Mouse (Mus musculus): ENCODE data around the gene Ncam1. TPM values are rescaled to one million over a fixed set of nuclear protein-coding genes. Genes with fewer than 3 reads are reported as not detected.

Ncam1 gene
- polyA plus RNA-seq, 1 experiment from 2014 or later = 646 TPM

DNA sequence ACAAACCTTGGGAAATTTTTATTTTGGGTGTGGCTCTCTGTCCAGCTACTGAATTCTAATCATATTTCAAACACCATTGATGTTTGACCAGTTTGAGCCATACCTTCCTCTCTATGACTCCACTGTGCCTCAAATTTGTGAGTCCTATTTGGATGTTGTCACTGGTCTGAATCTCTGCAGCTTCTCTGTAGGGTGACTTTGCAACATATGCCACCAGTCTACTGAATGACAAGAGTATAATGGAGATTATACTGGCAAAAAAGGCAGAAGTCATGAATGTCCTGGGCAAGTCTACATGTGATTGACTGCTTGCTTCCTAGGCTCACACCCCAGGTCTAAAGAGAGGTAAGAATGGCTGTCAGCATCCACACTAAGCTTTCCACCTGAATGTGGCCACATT is 186.3 kb downstream of the Ncam1 start:
- Histone ChIP-seq H3K36me3 (ENCODE audit: control insufficient read depth, insufficient read depth, low read length) (no peaks in the 10 kb centered on the region; the same call in 1 of the 2 replicates), H3K4me2 (ENCODE audit: low read length) (no peak overlapping the region), H3K27ac (ENCODE audit: low read length) (no peak overlapping the region), H3K9me3 (replicated peaks; ENCODE audit: control insufficient read depth, low read length, poor library complexity, severe bottlenecking) (no peaks in the 10 kb centered on the region), H3K9ac (ENCODE audit: low read depth, low read length) (no peak overlapping the region), H3K27me3 (ENCODE audit: control insufficient read depth, insufficient read depth, low read depth, low read length) (no peaks in the 10 kb centered on the region), H3K4me3 (ENCODE audit: low read depth, low read length) (no peak overlapping the region), H3K4me1 (ENCODE audit: control insufficient read depth, insufficient read depth, low read length) (peaks cover 20% of the 10 kb centered on the region)
- no peak for ATAC-seq

GRCm38 (mm10) chr9:49608191-49608590 is 190.5 kb downstream of the Ncam1 start:
- Histone ChIP-seq H3K27me3 (ENCODE audit: control insufficient read depth, insufficient read depth, low read depth, low read length) (no peaks in the 10 kb centered on the region), H3K9me3 (replicated peaks; ENCODE audit: control insufficient read depth, low read length, poor library complexity, severe bottlenecking) (no peaks in the 10 kb centered on the region), H3K4me3 (ENCODE audit: low read depth, low read length) (no peak overlapping the region), H3K36me3 (ENCODE audit: control insufficient read depth, insufficient read depth, low read length) (no peaks in the 10 kb centered on the region), H3K9ac (ENCODE audit: low read depth, low read length) (no peak overlapping the region), H3K4me1 (ENCODE audit: control insufficient read depth, insufficient read depth, low read length) (peaks cover 40% of the 10 kb centered on the region), H3K4me2 (ENCODE audit: low read length) (no peak overlapping the region), H3K27ac (ENCODE audit: low read length) (no peak overlapping the region)
- no peak for ATAC-seq
- 79% methylated on average over 2 of the region's 2 CpGs for WGBS

DNA sequence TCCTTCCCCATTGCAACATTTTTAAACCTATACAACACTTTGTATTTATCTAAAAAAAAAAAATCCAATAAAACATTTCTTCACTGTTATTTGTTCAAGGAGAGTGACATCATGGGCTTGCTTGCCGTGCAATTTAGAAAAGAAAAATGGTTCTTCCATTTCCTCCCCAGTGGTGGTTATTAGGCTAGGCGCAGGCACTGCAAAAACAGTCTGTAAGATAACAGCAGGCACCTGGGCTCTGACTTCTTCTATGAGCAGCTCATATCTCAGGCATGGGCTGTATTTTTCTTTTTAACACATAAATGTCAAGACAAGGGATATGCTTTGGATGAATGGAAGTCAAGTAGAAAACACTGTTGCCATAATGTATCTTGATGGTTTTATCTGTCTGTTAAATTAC is 192.0 kb downstream of the Ncam1 start:
- H3K9ac ChIP-seq (ENCODE audit: low read depth, low read length) = no peak overlapping the region
- H3K27me3 ChIP-seq (ENCODE audit: control insufficient read depth, insufficient read depth, low read depth, low read length) = no peaks in the 10 kb centered on the region
- no peaks in the 10 kb centered on the region for H3K36me3 ChIP-seq (ENCODE audit: control insufficient read depth, insufficient read depth, low read length)
- no peak overlapping the region for H3K4me3 ChIP-seq (ENCODE audit: low read depth, low read length)
- WGBS = 13% methylated on average over 2 of the region's 2 CpGs
- ATAC-seq = no peak
- peaks cover 42% of the 10 kb centered on the region for H3K4me1 ChIP-seq (ENCODE audit: control insufficient read depth, insufficient read depth, low read length)
- H3K27ac ChIP-seq (ENCODE audit: low read length) = peak overlapping the region; percentile 64
- H3K9me3 ChIP-seq (replicated peaks; ENCODE audit: control insufficient read depth, low read length, poor library complexity, severe bottlenecking) = no peaks in the 10 kb centered on the region
- peak overlapping the region; percentile 32 for H3K4me2 ChIP-seq (ENCODE audit: low read length)

- Histone ChIP-seq H3K9me3 (replicated peaks; ENCODE audit: control insufficient read depth, low read length, poor library complexity, severe bottlenecking) (no peaks in the 10 kb centered on the region), H3K9ac (ENCODE audit: low read depth, low read length) (no peak overlapping the region), H3K27me3 (ENCODE audit: control insufficient read depth, insufficient read depth, low read depth, low read length) (no peaks in the 10 kb centered on the region), H3K4me1 (ENCODE audit: control insufficient read depth, insufficient read depth, low read length) (peaks cover 46% of the 10 kb centered on the region), H3K27ac (ENCODE audit: low read length) (peak overlapping the region; percentile 64), H3K36me3 (ENCODE audit: control insufficient read depth, insufficient read depth, low read length) (no peaks in the 10 kb centered on the region), H3K4me2 (ENCODE audit: low read length) (peak overlapping the region; percentile 32), H3K4me3 (ENCODE audit: low read depth, low read length) (no peak overlapping the region)
- ATAC-seq = peak; percentile 75
- WGBS = 6% methylated on average over 5 of the region's 5 CpGs
Observed at GRCm38 (mm10) chr9:49606317-49606716, 192.4 kb downstream of the Ncam1 start.

GRCm38 (mm10) chr9:49605791-49606190 is 192.9 kb downstream of the Ncam1 start:
- no peak for ATAC-seq
- Histone ChIP-seq H3K9me3 (replicated peaks; ENCODE audit: control insufficient read depth, low read length, poor library complexity, severe bottlenecking) (no peaks in the 10 kb centered on the region), H3K4me2 (ENCODE audit: low read length) (peak overlapping the region; percentile 32; the same call in 1 of the 2 replicates), H3K9ac (ENCODE audit: low read depth, low read length) (no peak overlapping the region), H3K27me3 (ENCODE audit: control insufficient read depth, insufficient read depth, low read depth, low read length) (no peaks in the 10 kb centered on the region), H3K36me3 (ENCODE audit: control insufficient read depth, insufficient read depth, low read length) (no peaks in the 10 kb centered on the region), H3K27ac (ENCODE audit: low read length) (peak overlapping the region; percentile 64), H3K4me3 (ENCODE audit: low read depth, low read length) (no peak overlapping the region), H3K4me1 (ENCODE audit: control insufficient read depth, insufficient read depth, low read length) (peaks cover 49% of the 10 kb centered on the region)
- WGBS = 43% methylated on average over 4 of the region's 4 CpGs

DNA sequence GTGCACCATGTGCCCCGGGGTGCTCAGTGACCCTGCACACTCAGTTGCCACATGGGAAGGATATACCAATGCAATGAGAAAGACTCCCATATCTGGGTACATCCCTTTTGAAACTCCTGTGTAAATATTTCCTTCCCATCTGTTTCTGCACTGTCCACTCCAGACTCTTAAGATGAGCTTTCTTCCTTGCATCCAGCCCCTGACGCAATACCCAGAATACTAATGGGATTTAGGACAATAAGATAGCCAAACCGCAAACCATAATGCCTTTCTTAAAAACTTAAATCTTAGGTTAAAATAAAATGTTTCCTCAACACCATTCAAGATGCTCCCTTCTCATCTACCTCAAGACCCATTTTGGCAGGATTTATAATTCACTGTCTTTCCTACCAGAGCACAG is 193.4 kb downstream of the Ncam1 start:
- Histone ChIP-seq H3K9me3 (replicated peaks; ENCODE audit: control insufficient read depth, low read length, poor library complexity, severe bottlenecking) (no peaks in the 10 kb centered on the region), H3K36me3 (ENCODE audit: control insufficient read depth, insufficient read depth, low read length) (no peaks in the 10 kb centered on the region), H3K4me1 (ENCODE audit: control insufficient read depth, insufficient read depth, low read length) (peaks cover 49% of the 10 kb centered on the region), H3K9ac (ENCODE audit: low read depth, low read length) (no peak overlapping the region), H3K4me3 (ENCODE audit: low read depth, low read length) (no peak overlapping the region), H3K27ac (ENCODE audit: low read length) (no peak overlapping the region), H3K4me2 (ENCODE audit: low read length) (no peak overlapping the region), H3K27me3 (ENCODE audit: control insufficient read depth, insufficient read depth, low read depth, low read length) (no peaks in the 10 kb centered on the region)
- ATAC-seq = no peak
- WGBS = 82% methylated on average over 3 of the region's 3 CpGs

- Histone ChIP-seq H3K9ac (ENCODE audit: low read depth, low read length) (no peak overlapping the region), H3K27ac (ENCODE audit: low read length) (peak overlapping the region; percentile 45), H3K4me2 (ENCODE audit: low read length) (no peak overlapping the region), H3K27me3 (ENCODE audit: control insufficient read depth, insufficient read depth, low read depth, low read length) (no peaks in the 10 kb centered on the region), H3K4me1 (ENCODE audit: control insufficient read depth, insufficient read depth, low read length) (peaks cover 31% of the 10 kb centered on the region), H3K36me3 (ENCODE audit: control insufficient read depth, insufficient read depth, low read length) (no peaks in the 10 kb centered on the region), H3K4me3 (ENCODE audit: low read depth, low read length) (no peak overlapping the region), H3K9me3 (replicated peaks; ENCODE audit: control insufficient read depth, low read length, poor library complexity, severe bottlenecking) (no peaks in the 10 kb centered on the region)
- no peak for ATAC-seq
- WGBS = 59% methylated on average over 4 of the region's 4 CpGs
Observed at GRCm38 (mm10) chr9:49601215-49601614, 197.5 kb downstream of the Ncam1 start.

DNA sequence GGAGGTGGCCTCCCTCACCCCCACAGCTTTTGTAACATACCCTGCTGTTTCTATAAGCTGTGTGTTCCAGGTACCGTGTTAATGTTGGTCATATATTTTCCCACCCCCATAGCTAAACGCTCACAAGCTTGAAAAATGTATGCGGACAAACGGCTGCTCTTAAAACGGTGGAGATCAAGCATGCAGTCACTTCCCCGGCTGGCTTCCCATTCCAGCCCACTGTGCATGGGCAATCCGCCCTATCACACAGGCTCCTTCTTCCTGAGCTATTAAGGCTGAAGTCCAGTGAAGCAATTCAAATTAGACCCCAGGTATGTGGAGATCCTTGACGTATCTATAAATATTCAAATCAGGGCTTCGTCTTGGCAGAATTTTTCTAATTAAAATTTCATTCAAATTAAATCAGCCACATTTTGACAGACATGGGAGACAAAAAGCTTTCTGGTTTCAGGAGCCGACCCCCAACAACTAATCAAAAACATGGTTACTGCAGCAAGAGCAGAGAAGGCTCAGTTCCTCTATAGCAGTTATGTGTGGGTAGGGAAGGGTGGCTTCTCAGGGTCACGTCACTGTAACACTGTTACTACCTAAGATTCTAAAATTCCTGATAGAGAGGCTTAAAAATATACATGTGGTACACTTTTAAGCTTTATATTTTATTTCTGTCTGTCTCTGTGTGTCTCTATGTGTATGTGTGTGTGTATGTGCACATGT is 202.9 kb downstream of the Ncam1 start:
- Histone ChIP-seq H3K9ac (ENCODE audit: low read depth, low read length) (peak overlapping the region; percentile 33), H3K9me3 (replicated peaks; ENCODE audit: control insufficient read depth, low read length, poor library complexity, severe bottlenecking) (no peaks in the 10 kb centered on the region), H3K36me3 (ENCODE audit: control insufficient read depth, insufficient read depth, low read length) (no peaks in the 10 kb centered on the region), H3K27me3 (ENCODE audit: control insufficient read depth, insufficient read depth, low read depth, low read length) (no peaks in the 10 kb centered on the region), H3K4me1 (ENCODE audit: control insufficient read depth, insufficient read depth, low read length) (peaks cover 62% of the 10 kb centered on the region), H3K27ac (ENCODE audit: low read length) (peak overlapping the region; percentile 76), H3K4me2 (ENCODE audit: low read length) (peak overlapping the region; percentile 35; the same call in 1 of the 2 replicates), H3K4me3 (ENCODE audit: low read depth, low read length) (no peak overlapping the region)
- ATAC-seq = peak; percentile 43; the same call in 1 of the 2 replicates
- WGBS = 12% methylated on average over 11 of the region's 11 CpGs

DNA sequence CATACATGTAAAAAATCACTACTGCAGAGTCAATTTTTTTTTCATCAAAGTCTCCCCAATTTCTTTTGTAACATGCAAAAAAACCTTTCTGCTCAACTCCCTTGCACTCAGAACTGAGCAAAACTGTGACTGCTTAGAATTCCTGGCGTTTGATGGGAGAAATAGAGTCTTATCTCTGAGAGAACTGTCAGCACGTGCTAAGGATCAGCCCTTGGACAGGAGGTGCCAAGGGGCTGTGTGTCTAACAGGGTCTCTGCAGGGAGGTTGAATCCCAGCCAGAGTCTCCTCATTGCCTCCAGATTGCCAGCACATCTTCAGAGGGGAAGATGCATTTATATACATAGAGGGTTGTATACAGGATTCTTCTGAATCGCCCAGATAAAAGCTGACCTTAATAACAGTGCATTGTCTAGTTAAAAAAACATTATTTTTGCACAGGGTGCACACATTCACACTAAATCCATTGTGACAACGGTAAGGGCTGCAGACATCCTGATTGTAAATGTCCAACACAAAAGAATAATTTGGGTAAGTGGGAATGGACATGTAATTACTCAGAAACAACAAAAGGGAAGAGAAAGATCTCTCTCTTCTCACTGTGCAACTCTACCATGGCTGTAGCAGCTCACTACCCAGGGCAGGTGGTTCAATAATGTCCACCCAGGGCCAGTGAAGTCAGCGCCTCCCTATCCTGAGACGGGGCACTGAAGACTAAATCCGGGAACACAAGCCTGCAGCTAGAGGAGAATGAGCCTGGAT is 203.7 kb downstream of the Ncam1 start:
- Histone ChIP-seq H3K27me3 (ENCODE audit: control insufficient read depth, insufficient read depth, low read depth, low read length) (no peaks in the 10 kb centered on the region), H3K9ac (ENCODE audit: low read depth, low read length) (peak overlapping the region; percentile 33), H3K4me3 (ENCODE audit: low read depth, low read length) (no peak overlapping the region), H3K36me3 (ENCODE audit: control insufficient read depth, insufficient read depth, low read length) (no peaks in the 10 kb centered on the region), H3K4me1 (ENCODE audit: control insufficient read depth, insufficient read depth, low read length) (peaks cover 69% of the 10 kb centered on the region), H3K27ac (ENCODE audit: low read length) (peak overlapping the region; percentile 76), H3K9me3 (replicated peaks; ENCODE audit: control insufficient read depth, low read length, poor library complexity, severe bottlenecking) (no peaks in the 10 kb centered on the region), H3K4me2 (ENCODE audit: low read length) (peak overlapping the region; percentile 35; the same call in 1 of the 2 replicates)
- 12% methylated on average over 7 of the region's 7 CpGs for WGBS
- peak; percentile 11; the same call in 1 of the 2 replicates for ATAC-seq

Measured in midbrain, embryonic 16.5 days (tissue).